Mouse (Mus musculus) ES-E14 (cell line): ENCODE results near the gene Smarca2.

Source experiments
- MAFK ChIP-seq: IDR thresholded peaks from 2 replicates; pipeline ENCODE4 v1.6.1; 2014; ENCODE audit warnings: mild to moderate bottlenecking, low read depth, low read length, inconsistent platforms; ENCODE audit not compliant: insufficient read depth
- ZC3H11A ChIP-seq: IDR thresholded peaks from 2 replicates; pipeline ENCODE4 v1.6.1; 2012; ENCODE audit warnings: low read depth, mild to moderate bottlenecking, inconsistent platforms, low read length, borderline replicate concordance

GRCm38 (mm10) chr19:26659976-26660375 lies 55.1 kb downstream of the Smarca2 start:
- no peak for TF ChIP-seq MAFK
- no peak for TF ChIP-seq ZC3H11A
